Mouse (Mus musculus): Measurements from ENCODE around the gene Tcl1b3. TPM values are rescaled to one million over a fixed set of nuclear protein-coding genes. Genes with fewer than 3 reads are reported as not detected.

Gene Tcl1b3
- polyA plus RNA-seq, 1 experiment from 2014 or later = not detected

Other genes starting within 250 kb of the Tcl1b3 start
- 0.40 and 0.49 TPM in 2 replicates for gene Syne3, start 181.2 kb upstream of the Tcl1b3 start, polyA plus RNA-seq (2015; fragmentation: Nextera tagmentation; extraction: Ambion mirVana)
- 143 and 144 TPM in 2 replicates for gene Glrx5, start 158.4 kb upstream of the Tcl1b3 start, polyA plus RNA-seq (2015; fragmentation: Nextera tagmentation; extraction: Ambion mirVana)
- gene Tcl1b2, start 45.0 kb upstream of the Tcl1b3 start, polyA plus RNA-seq (2015; fragmentation: Nextera tagmentation; extraction: Ambion mirVana) = not detected in 2 replicates
- gene Tcl1b1, start 31.4 kb upstream of the Tcl1b3 start, polyA plus RNA-seq (2015; fragmentation: Nextera tagmentation; extraction: Ambion mirVana) = not detected in 2 replicates
- not detected in 2 replicates for gene Tcl1b5, start 14.7 kb upstream of the Tcl1b3 start, polyA plus RNA-seq (2015; fragmentation: Nextera tagmentation; extraction: Ambion mirVana)
- gene Tcl1b4, start 10.9 kb downstream of the Tcl1b3 start, polyA plus RNA-seq (2015; fragmentation: Nextera tagmentation; extraction: Ambion mirVana) = not detected in 2 replicates
- gene Tcl1, start 31.8 kb downstream of the Tcl1b3 start, polyA plus RNA-seq (2015; fragmentation: Nextera tagmentation; extraction: Ambion mirVana) = not detected in 2 replicates
- gene Tunar, start 142.8 kb downstream of the Tcl1b3 start, polyA plus RNA-seq (2015; fragmentation: Nextera tagmentation; extraction: Ambion mirVana) = 17.8 and 18.6 TPM in 2 replicates

All from midbrain, embryonic 15.5 days (tissue).